Mouse (Mus musculus): ENCODE measurements at regions not wholly inside any gene's neighbourhood (a gene's known extent, or its start where the extent isn't known, plus 50 kb on each side); places are given as distances from the start of the nearest gene placed in this dataset.

- DNase-seq, result no peak
These were observed 245.2 kb downstream of the Sv2b start for GRCm38 (mm10) chr7:75063816-75064215.

- DNase-seq, result no peak
These were observed 258.8 kb downstream of the Sv2b start for GRCm38 (mm10) chr7:75050231-75050630.

GRCm38 (mm10) chr7:75049751-75050150 lies 259.3 kb downstream of the Sv2b start:
- peak; percentile 18 for DNase-seq

GRCm38 (mm10) chr7:75048822-75049221 lies 260.2 kb downstream of the Sv2b start:
- no peak for DNase-seq

GRCm38 (mm10) chr7:75047827-75048226 lies 261.2 kb downstream of the Sv2b start:
- DNase-seq, result no peak

- DNase-seq, result no peak
These were observed 268.2 kb downstream of the Sv2b start for GRCm38 (mm10) chr7:75040871-75041270.

- no peak for DNase-seq
These were observed 282.9 kb downstream of the Sv2b start for GRCm38 (mm10) chr7:75026191-75026590.

GRCm38 (mm10) chr7:75021966-75022365 lies 287.1 kb downstream of the Sv2b start:
- DNase-seq, result no peak

- DNase-seq, result peak; percentile 54
These were observed 290.4 kb downstream of the Sv2b start for GRCm38 (mm10) chr7:75018640-75019039.

- no peak for DNase-seq
These were observed 300.6 kb downstream of the Sv2b start for GRCm38 (mm10) chr7:75008481-75008880.

- DNase-seq, result no peak
These were observed 318.9 kb downstream of the Sv2b start for GRCm38 (mm10) chr7:74990198-74990597.

GRCm38 (mm10) chr7:74979479-74979878 lies 329.6 kb downstream of the Sv2b start:
- DNase-seq, result no peak

- no peak for DNase-seq
These were observed 333.1 kb downstream of the Sv2b start for GRCm38 (mm10) chr7:74975986-74976385.

GRCm38 (mm10) chr7:74974448-74974847 lies 334.6 kb downstream of the Sv2b start:
- DNase-seq, result no peak

- no peak for DNase-seq
These were observed 364.5 kb downstream of the Sv2b start for GRCm38 (mm10) chr7:74944421-74945098.

GRCm38 (mm10) chr7:74942917-74943316 lies 366.1 kb downstream of the Sv2b start:
- DNase-seq, result no peak

- peak; percentile 2 for DNase-seq
These were observed 366.9 kb downstream of the Sv2b start for GRCm38 (mm10) chr7:74942146-74942545.

- peak; percentile 2 for DNase-seq
These were observed 374.7 kb upstream of the Slco3a1 start for GRCm38 (mm10) chr7:74929142-74929829.

- DNase-seq, result no peak
These were observed 373.8 kb upstream of the Slco3a1 start for GRCm38 (mm10) chr7:74928226-74928927.

- no peak for DNase-seq
These were observed 372.1 kb upstream of the Slco3a1 start for GRCm38 (mm10) chr7:74926729-74927128.

GRCm38 (mm10) chr7:74924156-74924555 lies 369.6 kb upstream of the Slco3a1 start:
- DNase-seq, result no peak

- DNase-seq, result no peak
These were observed 353.9 kb upstream of the Slco3a1 start for GRCm38 (mm10) chr7:74908311-74908962.

GRCm38 (mm10) chr7:74907391-74907790 lies 352.8 kb upstream of the Slco3a1 start:
- no peak for DNase-seq

Measured in lung, postnatal 10 days (tissue).